Mouse (Mus musculus): ENCODE results near the gene Otub1. TPM values are rescaled to one million over a fixed set of nuclear protein-coding genes. Genes with fewer than 3 reads are reported as not detected.

Otub1 gene
- polyA plus RNA-seq, 1 experiment from 2014 or later = 205 TPM

- DNase-seq (ENCODE audit: low spot score) (peak; percentile 57), ATAC-seq (replicated peaks; ENCODE audit: low FRiP score, low TSS enrichment, low read depth) (no peak)
- no peak overlapping the region for H3K27ac ChIP-seq (ENCODE audit: low read depth)
- H3K9me3 ChIP-seq (ENCODE audit: control insufficient read depth, low read length) = no peaks in the 10 kb centered on the region
- no peak overlapping the region for H3K9ac ChIP-seq (ENCODE audit: low read length)
- peaks cover 22% of the 10 kb centered on the region for H3K4me1 ChIP-seq (replicated peaks; ENCODE audit: control insufficient read depth, insufficient read depth, low read length)
- WGBS = 8% methylated on average over 18 of the region's 18 CpGs
- H3K27me3 ChIP-seq (replicated peaks; ENCODE audit: control insufficient read depth, insufficient read depth, low read length) = no peaks in the 10 kb centered on the region
- no peaks in the 10 kb centered on the region for H3K36me3 ChIP-seq (ENCODE audit: control insufficient read depth, insufficient read depth, low read length)
- no peak overlapping the region for H3K4me3 ChIP-seq (ENCODE audit: low read depth, low read length)
- peak overlapping the region; percentile 20 for H3K4me2 ChIP-seq (ENCODE audit: low read length)
Observed at GRCm38 (mm10) chr19:7185715-7186291, 20.3 kb downstream of the Otub1 start.

DNA sequence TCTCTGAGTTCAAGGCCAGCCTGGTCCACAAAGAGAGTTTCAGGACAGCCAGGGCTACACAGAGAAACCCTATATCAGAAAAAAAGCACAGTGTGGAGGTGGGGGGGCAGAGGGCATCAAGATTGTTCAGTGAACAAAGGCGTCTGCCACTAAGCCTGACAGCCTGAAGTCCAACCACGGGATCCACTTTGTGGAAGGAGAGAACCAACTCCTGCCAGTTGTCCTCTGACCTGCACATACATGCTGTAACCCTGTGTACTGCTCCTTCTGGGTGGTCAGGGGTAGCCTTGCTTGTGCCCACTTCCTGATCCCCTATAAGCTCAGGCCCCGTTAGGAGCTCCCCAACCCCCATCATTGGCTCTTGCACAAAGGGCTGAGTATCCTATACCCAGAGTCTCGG lies 21.1 kb downstream of the Otub1 start:
- ATAC-seq (replicated peaks; ENCODE audit: low FRiP score, low TSS enrichment, low read depth) (no peak), DNase-seq (ENCODE audit: low spot score) (no peak)
- H3K9me3 ChIP-seq (ENCODE audit: control insufficient read depth, low read length) = no peaks in the 10 kb centered on the region
- H3K4me2 ChIP-seq (ENCODE audit: low read length) = no peak overlapping the region; the same call in 1 of the 2 replicates
- H3K9ac ChIP-seq (ENCODE audit: low read length) = no peak overlapping the region
- H3K27ac ChIP-seq (ENCODE audit: low read depth) = no peak overlapping the region
- H3K4me3 ChIP-seq (ENCODE audit: low read depth, low read length) = no peak overlapping the region
- no peaks in the 10 kb centered on the region for H3K27me3 ChIP-seq (replicated peaks; ENCODE audit: control insufficient read depth, insufficient read depth, low read length)
- peaks cover 22% of the 10 kb centered on the region for H3K4me1 ChIP-seq (replicated peaks; ENCODE audit: control insufficient read depth, insufficient read depth, low read length)
- no peaks in the 10 kb centered on the region for H3K36me3 ChIP-seq (ENCODE audit: control insufficient read depth, insufficient read depth, low read length)
- WGBS = 52% methylated on average over 4 of the region's 4 CpGs

DNA sequence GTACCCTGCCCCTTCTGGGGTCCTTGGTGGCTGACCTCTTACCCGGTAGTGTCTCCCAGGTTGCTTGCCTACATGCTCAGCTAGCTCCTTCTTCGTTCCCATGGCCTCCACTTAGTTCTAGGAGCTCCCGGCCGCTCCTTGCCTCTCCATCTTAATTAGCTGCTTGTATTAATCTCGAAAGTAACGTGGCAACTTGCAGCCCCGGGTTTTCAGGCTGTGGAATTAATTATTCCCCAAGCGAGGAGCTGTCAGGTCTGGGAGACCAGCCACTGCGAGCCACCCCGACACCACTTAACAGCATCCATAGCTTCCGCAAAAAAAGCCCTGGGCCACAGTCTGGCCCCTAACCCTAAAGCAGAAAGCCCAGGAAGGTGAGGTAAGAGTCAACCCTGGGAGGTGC lies 22.7 kb downstream of the Otub1 start:
- ATAC-seq (replicated peaks; ENCODE audit: low FRiP score, low TSS enrichment, low read depth) (no peak), DNase-seq (ENCODE audit: low spot score) (no peak)
- Histone ChIP-seq H3K36me3 (ENCODE audit: control insufficient read depth, insufficient read depth, low read length) (no peaks in the 10 kb centered on the region), H3K4me3 (ENCODE audit: low read depth, low read length) (no peak overlapping the region), H3K9me3 (ENCODE audit: control insufficient read depth, low read length) (no peaks in the 10 kb centered on the region), H3K4me2 (ENCODE audit: low read length) (no peak overlapping the region), H3K4me1 (replicated peaks; ENCODE audit: control insufficient read depth, insufficient read depth, low read length) (peaks cover 22% of the 10 kb centered on the region), H3K9ac (ENCODE audit: low read length) (no peak overlapping the region), H3K27ac (ENCODE audit: low read depth) (no peak overlapping the region), H3K27me3 (replicated peaks; ENCODE audit: control insufficient read depth, insufficient read depth, low read length) (no peaks in the 10 kb centered on the region)
- whole genome bisulfite sequencing = 64% methylated on average over 11 of the region's 11 CpGs

DNA sequence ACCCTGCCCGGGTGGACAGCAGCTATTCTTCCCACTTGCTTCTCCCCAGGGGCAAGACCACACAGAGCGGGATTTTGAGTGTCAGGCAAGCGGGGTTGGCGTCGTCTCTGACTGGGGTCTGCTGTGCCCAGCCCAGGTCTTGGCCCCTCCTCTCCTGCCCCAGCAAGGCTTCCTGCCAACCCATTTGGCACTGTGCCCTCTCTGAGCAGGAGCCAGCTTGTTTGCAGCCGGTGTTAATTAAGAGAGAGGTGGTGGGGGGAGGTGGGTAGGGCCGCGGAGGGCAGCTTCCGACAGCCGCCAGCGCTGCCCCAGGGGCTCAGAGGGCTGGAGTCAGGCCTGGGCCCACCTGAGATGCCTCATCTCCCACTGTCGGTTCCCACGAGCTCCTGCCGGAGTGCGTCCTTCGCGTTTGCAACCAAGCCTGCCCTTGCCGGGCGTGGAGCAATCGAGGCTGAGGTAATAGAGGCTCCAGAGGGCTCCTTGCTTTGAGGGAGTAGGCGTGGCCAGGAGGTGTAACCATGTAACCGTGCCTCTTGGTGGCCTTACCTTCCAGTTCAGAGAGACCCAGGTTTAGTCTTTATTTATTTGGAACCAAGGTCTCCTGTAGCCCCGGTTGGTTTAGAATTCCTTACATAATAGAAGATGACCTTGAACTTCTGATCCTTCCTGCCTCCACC lies 23.7 kb downstream of the Otub1 start:
- Histone ChIP-seq H3K27ac (ENCODE audit: low read depth) (no peak overlapping the region), H3K9me3 (ENCODE audit: control insufficient read depth, low read length) (no peaks in the 10 kb centered on the region), H3K4me3 (ENCODE audit: low read depth, low read length) (no peak overlapping the region), H3K4me2 (ENCODE audit: low read length) (peak overlapping the region; percentile 32), H3K9ac (ENCODE audit: low read length) (no peak overlapping the region), H3K36me3 (ENCODE audit: control insufficient read depth, insufficient read depth, low read length) (no peaks in the 10 kb centered on the region), H3K4me1 (replicated peaks; ENCODE audit: control insufficient read depth, insufficient read depth, low read length) (peaks cover 22% of the 10 kb centered on the region), H3K27me3 (replicated peaks; ENCODE audit: control insufficient read depth, insufficient read depth, low read length) (no peaks in the 10 kb centered on the region)
- ATAC-seq (replicated peaks; ENCODE audit: low FRiP score, low TSS enrichment, low read depth) (peak; percentile 43; the same call in 1 of the 2 replicates), DNase-seq (ENCODE audit: low spot score) (peak; percentile 63)
- WGBS = 12% methylated on average over 23 of the region's 23 CpGs

DNA sequence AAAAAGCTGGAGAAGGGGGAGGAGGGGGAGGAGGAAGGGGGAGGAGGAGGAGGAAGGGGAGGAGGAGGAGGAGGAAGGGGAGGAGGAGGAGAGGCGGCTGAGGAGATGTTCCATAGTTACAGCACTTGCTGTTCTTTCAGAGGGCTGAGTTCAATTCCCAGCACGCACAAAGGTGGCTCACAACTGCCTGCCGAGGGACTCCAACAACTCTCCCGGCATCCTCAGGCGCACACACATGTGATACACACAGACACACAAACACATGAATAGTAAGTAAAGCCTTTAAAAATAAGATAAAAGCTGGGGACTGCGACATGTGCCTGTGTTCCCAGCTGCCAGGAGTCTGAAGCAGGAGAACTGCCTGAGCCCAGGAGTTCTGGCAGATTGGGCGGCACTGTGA lies 24.6 kb downstream of the Otub1 start:
- H3K27ac ChIP-seq (ENCODE audit: low read depth) = no peak overlapping the region
- no peaks in the 10 kb centered on the region for H3K36me3 ChIP-seq (ENCODE audit: control insufficient read depth, insufficient read depth, low read length)
- H3K27me3 ChIP-seq (replicated peaks; ENCODE audit: control insufficient read depth, insufficient read depth, low read length) = no peaks in the 10 kb centered on the region
- DNase-seq (ENCODE audit: low spot score) = no peak
- H3K9me3 ChIP-seq (ENCODE audit: control insufficient read depth, low read length) = no peaks in the 10 kb centered on the region
- WGBS = 51% methylated on average over 7 of the region's 7 CpGs
- no peak for ATAC-seq (replicated peaks; ENCODE audit: low FRiP score, low TSS enrichment, low read depth)
- no peak overlapping the region for H3K4me3 ChIP-seq (ENCODE audit: low read depth, low read length)
- no peak overlapping the region for H3K4me2 ChIP-seq (ENCODE audit: low read length)
- H3K4me1 ChIP-seq (replicated peaks; ENCODE audit: control insufficient read depth, insufficient read depth, low read length) = peaks cover 22% of the 10 kb centered on the region
- no peak overlapping the region for H3K9ac ChIP-seq (ENCODE audit: low read length)

DNA sequence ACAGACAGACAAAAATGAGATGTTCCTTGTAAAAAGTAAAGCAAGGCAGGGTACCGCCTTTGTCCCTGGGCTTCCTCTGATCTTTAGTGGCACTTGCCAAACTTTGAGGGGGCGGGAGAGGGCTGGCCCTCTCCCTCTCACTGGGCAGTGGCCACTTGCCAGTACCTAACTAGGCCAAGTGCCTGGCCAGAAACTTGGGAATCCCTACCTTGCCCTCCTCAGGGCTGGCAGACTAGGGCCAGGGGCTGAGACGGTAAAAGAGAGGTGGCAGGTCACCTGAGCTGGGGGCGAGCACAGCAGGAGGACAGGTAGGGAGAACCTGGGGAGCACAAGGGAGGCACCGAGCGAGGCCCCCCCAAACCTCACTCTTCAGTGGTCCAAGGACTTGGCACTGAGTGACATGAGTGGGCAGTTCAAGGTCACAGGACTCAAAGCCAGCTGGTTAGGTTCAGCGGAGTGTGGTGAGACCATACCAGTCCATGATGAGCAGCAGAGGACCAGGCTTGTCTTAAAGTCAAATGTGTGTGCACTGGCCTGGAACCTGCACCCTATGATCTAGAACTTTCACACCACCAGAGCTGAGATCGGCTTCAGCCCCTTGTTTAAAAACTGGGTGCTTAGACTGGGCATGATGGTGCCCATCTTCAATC lies 25.2 kb downstream of the Otub1 start:
- Histone ChIP-seq H3K4me1 (replicated peaks; ENCODE audit: control insufficient read depth, insufficient read depth, low read length) (peaks cover 21% of the 10 kb centered on the region), H3K9me3 (ENCODE audit: control insufficient read depth, low read length) (no peaks in the 10 kb centered on the region), H3K4me3 (ENCODE audit: low read depth, low read length) (no peak overlapping the region), H3K36me3 (ENCODE audit: control insufficient read depth, insufficient read depth, low read length) (no peaks in the 10 kb centered on the region), H3K4me2 (ENCODE audit: low read length) (no peak overlapping the region), H3K27ac (ENCODE audit: low read depth) (no peak overlapping the region), H3K9ac (ENCODE audit: low read length) (no peak overlapping the region), H3K27me3 (replicated peaks; ENCODE audit: control insufficient read depth, insufficient read depth, low read length) (no peaks in the 10 kb centered on the region)
- DNase-seq (ENCODE audit: low spot score) = no peak
- no peak for ATAC-seq (replicated peaks; ENCODE audit: low FRiP score, low TSS enrichment, low read depth)
- WGBS = 83% methylated on average over 8 of the region's 8 CpGs

GRCm38 (mm10) chr19:7178841-7179452 lies 27.2 kb downstream of the Otub1 start:
- Histone ChIP-seq H3K27ac (ENCODE audit: low read depth) (no peak overlapping the region), H3K4me1 (replicated peaks; ENCODE audit: control insufficient read depth, insufficient read depth, low read length) (peaks cover 16% of the 10 kb centered on the region), H3K27me3 (replicated peaks; ENCODE audit: control insufficient read depth, insufficient read depth, low read length) (no peaks in the 10 kb centered on the region), H3K9me3 (ENCODE audit: control insufficient read depth, low read length) (no peaks in the 10 kb centered on the region), H3K4me2 (ENCODE audit: low read length) (no peak overlapping the region), H3K36me3 (ENCODE audit: control insufficient read depth, insufficient read depth, low read length) (no peaks in the 10 kb centered on the region), H3K4me3 (ENCODE audit: low read depth, low read length) (no peak overlapping the region), H3K9ac (ENCODE audit: low read length) (no peak overlapping the region)
- ATAC-seq (replicated peaks; ENCODE audit: low FRiP score, low TSS enrichment, low read depth) (no peak), DNase-seq (ENCODE audit: low spot score) (no peak)
- 65% methylated on average over 3 of the region's 3 CpGs for WGBS

DNA sequence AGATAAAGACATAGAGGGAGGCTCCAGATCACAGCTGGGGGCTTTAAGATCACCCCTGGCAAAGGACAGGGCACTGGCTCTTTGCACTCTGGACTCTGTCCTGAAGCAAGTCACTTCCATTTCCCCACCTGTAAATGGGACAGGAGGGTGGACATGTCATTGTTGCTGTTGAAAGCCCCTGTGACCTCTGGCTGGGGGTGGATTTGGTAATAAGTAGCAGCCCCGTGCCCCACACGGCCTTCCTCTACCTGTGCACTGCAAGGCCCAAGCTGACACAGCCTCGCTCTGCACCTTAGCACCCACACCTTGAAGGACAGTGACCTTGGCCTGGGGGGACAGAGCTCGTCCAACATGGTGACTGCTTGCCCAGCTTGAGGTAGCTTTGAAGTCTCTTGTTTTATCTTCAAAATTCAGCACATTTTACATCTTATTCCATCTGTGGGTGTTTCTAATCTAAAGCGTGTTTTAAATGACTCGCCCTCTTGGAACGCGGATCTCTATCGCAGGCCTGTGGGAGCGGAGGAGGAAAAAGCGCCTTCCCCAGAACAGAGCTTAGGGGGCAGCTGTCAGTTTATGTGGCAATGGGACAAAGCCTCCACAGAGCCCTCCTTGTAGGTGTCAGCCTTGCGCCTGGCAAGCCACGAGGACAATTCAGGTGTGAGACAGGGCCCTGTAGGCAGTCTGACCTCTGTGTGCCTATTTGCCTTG lies 28.2 kb downstream of the Otub1 start:
- DNase-seq (ENCODE audit: low spot score) = no peak
- no peak overlapping the region for H3K4me3 ChIP-seq (ENCODE audit: low read depth, low read length)
- H3K27me3 ChIP-seq (replicated peaks; ENCODE audit: control insufficient read depth, insufficient read depth, low read length) = no peaks in the 10 kb centered on the region
- no peak overlapping the region for H3K9ac ChIP-seq (ENCODE audit: low read length)
- H3K9me3 ChIP-seq (ENCODE audit: control insufficient read depth, low read length) = no peaks in the 10 kb centered on the region
- WGBS = 48% methylated on average over 13 of the region's 13 CpGs
- H3K27ac ChIP-seq (ENCODE audit: low read depth) = no peak overlapping the region
- H3K36me3 ChIP-seq (ENCODE audit: control insufficient read depth, insufficient read depth, low read length) = no peaks in the 10 kb centered on the region
- ATAC-seq (replicated peaks; ENCODE audit: low FRiP score, low TSS enrichment, low read depth) = no peak
- H3K4me2 ChIP-seq (ENCODE audit: low read length) = no peak overlapping the region
- H3K4me1 ChIP-seq (replicated peaks; ENCODE audit: control insufficient read depth, insufficient read depth, low read length) = peaks cover 16% of the 10 kb centered on the region
